Mouse (Mus musculus): ENCODE results near the gene Magi1. TPM values are rescaled to one million over a fixed set of nuclear protein-coding genes. Genes with fewer than 3 reads are reported as not detected.

Magi1 gene
- polyA plus RNA-seq, 1 experiment: 2.1 TPM

GRCm38 (mm10) chr6:93822221-93822897 is 461.4 kb downstream of the Magi1 start:
- WGBS: 87% methylated on average over 9 of the region's 9 CpGs
- no peaks in the 10 kb centered on the region for H3K4me1 ChIP-seq (replicated peaks; ENCODE audit: control insufficient read depth, insufficient read depth, low read length)
- no peak overlapping the region for H3K4me3 ChIP-seq (ENCODE audit: control insufficient read depth, insufficient read depth, low read length)
- no peaks in the 10 kb centered on the region for H3K27me3 ChIP-seq (ENCODE audit: control insufficient read depth, insufficient read depth, low read length)
- TF ChIP-seq POLR2A (IDR thresholded peaks at IDR 0.05; ENCODE audit: control insufficient read depth, extremely low read depth, insufficient read depth, low read length, poor library complexity) (no peak), CTCF (IDR thresholded peaks at IDR 0.05; ENCODE audit: borderline replicate concordance, control insufficient read depth, extremely low read depth, insufficient read depth, low read length, poor library complexity) (no peak)
- no peak overlapping the region for H3K27ac ChIP-seq (ENCODE audit: control insufficient read depth, insufficient read depth, low read length)
- H3K36me3 ChIP-seq (ENCODE audit: control insufficient read depth, insufficient read depth, low read length): no peaks in the 10 kb centered on the region
- no peak for DNase-seq

- whole genome bisulfite sequencing: 78% methylated on average over 7 of the region's 7 CpGs
- H3K36me3 ChIP-seq (ENCODE audit: control insufficient read depth, insufficient read depth, low read length): no peaks in the 10 kb centered on the region
- DNase-seq: no peak
These were observed 462.2 kb downstream of the Magi1 start for GRCm38 (mm10) chr6:93821512-93821911.

DNA sequence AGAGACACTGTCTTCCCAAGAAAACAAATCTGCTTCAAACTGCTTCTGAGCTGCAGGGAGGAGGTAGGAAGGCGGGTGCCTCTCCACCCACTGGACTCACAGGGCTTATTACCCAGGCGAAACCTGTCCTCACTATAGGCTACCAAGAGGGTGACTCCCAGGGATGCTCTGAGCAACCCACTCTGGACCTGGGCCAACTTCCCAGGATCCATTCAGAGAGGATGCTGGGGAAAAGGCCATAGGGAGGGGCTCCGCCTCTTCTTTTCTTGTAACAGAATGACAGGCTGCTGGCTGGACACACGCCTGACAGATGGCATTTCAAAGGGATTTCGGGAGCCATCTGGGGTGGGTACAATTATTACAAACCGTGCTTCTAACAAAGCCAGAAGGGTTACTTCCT is 463.8 kb downstream of the Magi1 start:
- Histone ChIP-seq H3K36me3 (ENCODE audit: control insufficient read depth, insufficient read depth, low read length) (no peaks in the 10 kb centered on the region), H3K27ac (ENCODE audit: control insufficient read depth, insufficient read depth, low read length) (no peak overlapping the region), H3K4me1 (replicated peaks; ENCODE audit: control insufficient read depth, insufficient read depth, low read length) (no peaks in the 10 kb centered on the region), H3K4me3 (ENCODE audit: control insufficient read depth, insufficient read depth, low read length) (no peak overlapping the region), H3K27me3 (ENCODE audit: control insufficient read depth, insufficient read depth, low read length) (no peaks in the 10 kb centered on the region)
- TF ChIP-seq CTCF (IDR thresholded peaks at IDR 0.05; ENCODE audit: borderline replicate concordance, control insufficient read depth, extremely low read depth, insufficient read depth, low read length, poor library complexity): no peak
- no peak for TF ChIP-seq POLR2A (IDR thresholded peaks at IDR 0.05; ENCODE audit: control insufficient read depth, extremely low read depth, insufficient read depth, low read length, poor library complexity)
- DNase-seq: no peak
- 95% methylated on average over 6 of the region's 6 CpGs for WGBS

More at GRCm38 (mm10) chr6:93821512-93821911, 462.2 kb downstream of the Magi1 start:
- Histone ChIP-seq H3K4me1 (replicated peaks; ENCODE audit: control insufficient read depth, insufficient read depth, low read length) (no peaks in the 10 kb centered on the region), H3K27ac (ENCODE audit: control insufficient read depth, insufficient read depth, low read length) (no peak overlapping the region), H3K27me3 (ENCODE audit: control insufficient read depth, insufficient read depth, low read length) (no peaks in the 10 kb centered on the region), H3K4me3 (ENCODE audit: control insufficient read depth, insufficient read depth, low read length) (no peak overlapping the region)
- TF ChIP-seq CTCF (IDR thresholded peaks at IDR 0.05; ENCODE audit: borderline replicate concordance, control insufficient read depth, extremely low read depth, insufficient read depth, low read length, poor library complexity) (no peak), POLR2A (IDR thresholded peaks at IDR 0.05; ENCODE audit: control insufficient read depth, extremely low read depth, insufficient read depth, low read length, poor library complexity) (no peak)

DNA sequence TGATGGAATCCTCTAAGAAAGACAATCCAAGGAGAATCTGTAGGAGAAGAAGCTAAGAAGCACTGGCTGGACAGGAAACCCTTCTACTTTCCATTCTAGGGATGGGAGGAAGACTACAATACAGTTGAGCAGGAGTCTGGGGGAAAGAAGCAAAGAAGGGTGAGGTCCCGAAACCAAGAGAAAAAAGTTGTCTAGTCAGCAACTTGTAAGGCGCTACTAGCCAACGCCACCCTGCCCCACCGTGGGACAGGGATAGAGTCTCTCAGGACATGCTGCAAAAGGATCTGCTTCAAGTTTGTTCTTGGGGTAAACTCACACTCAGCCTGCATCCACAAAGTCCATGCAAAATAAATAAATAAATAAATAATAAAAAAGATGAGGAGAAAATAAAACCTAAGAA is 464.4 kb downstream of the Magi1 start:
- DNase-seq: no peak
- WGBS: 98% methylated on average over 4 of the region's 4 CpGs
- TF ChIP-seq CTCF (IDR thresholded peaks at IDR 0.05; ENCODE audit: borderline replicate concordance, control insufficient read depth, extremely low read depth, insufficient read depth, low read length, poor library complexity) (no peak), POLR2A (IDR thresholded peaks at IDR 0.05; ENCODE audit: control insufficient read depth, extremely low read depth, insufficient read depth, low read length, poor library complexity) (no peak)
- Histone ChIP-seq H3K27ac (ENCODE audit: control insufficient read depth, insufficient read depth, low read length) (no peak overlapping the region), H3K27me3 (ENCODE audit: control insufficient read depth, insufficient read depth, low read length) (no peaks in the 10 kb centered on the region), H3K4me1 (replicated peaks; ENCODE audit: control insufficient read depth, insufficient read depth, low read length) (no peaks in the 10 kb centered on the region), H3K4me3 (ENCODE audit: control insufficient read depth, insufficient read depth, low read length) (no peak overlapping the region), H3K36me3 (ENCODE audit: control insufficient read depth, insufficient read depth, low read length) (no peaks in the 10 kb centered on the region)

DNA sequence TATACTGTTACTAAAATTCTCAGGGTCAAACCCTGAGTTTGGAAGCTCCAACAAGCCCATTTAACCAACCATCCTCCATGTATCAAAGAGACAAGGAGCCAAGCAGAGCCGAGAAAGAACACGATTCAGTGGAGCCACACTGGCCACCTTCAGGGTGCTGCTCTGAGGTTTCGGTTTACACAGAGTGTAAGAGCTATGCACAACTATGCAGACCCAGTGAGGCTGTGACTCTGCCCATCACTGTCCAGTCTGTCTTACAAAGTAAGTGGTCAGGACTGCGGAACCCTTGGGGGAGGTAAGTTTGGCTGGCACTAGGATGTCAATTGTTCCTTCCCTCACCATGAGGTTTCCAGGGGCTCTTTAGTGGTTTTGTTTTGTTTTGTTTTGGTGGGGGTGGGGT is 465.2 kb downstream of the Magi1 start:
- DNase-seq: no peak
- 91% methylated on average over 4 of the region's 4 CpGs for WGBS
- no peaks in the 10 kb centered on the region for H3K27me3 ChIP-seq (ENCODE audit: control insufficient read depth, insufficient read depth, low read length)
- TF ChIP-seq CTCF (IDR thresholded peaks at IDR 0.05; ENCODE audit: borderline replicate concordance, control insufficient read depth, extremely low read depth, insufficient read depth, low read length, poor library complexity) (no peak), POLR2A (IDR thresholded peaks at IDR 0.05; ENCODE audit: control insufficient read depth, extremely low read depth, insufficient read depth, low read length, poor library complexity) (no peak)
- H3K4me3 ChIP-seq (ENCODE audit: control insufficient read depth, insufficient read depth, low read length): no peak overlapping the region
- H3K36me3 ChIP-seq (ENCODE audit: control insufficient read depth, insufficient read depth, low read length): no peaks in the 10 kb centered on the region
- H3K4me1 ChIP-seq (replicated peaks; ENCODE audit: control insufficient read depth, insufficient read depth, low read length): no peaks in the 10 kb centered on the region
- no peak overlapping the region for H3K27ac ChIP-seq (ENCODE audit: control insufficient read depth, insufficient read depth, low read length)

- Histone ChIP-seq H3K27ac (ENCODE audit: control insufficient read depth, insufficient read depth, low read length) (no peak overlapping the region), H3K27me3 (ENCODE audit: control insufficient read depth, insufficient read depth, low read length) (no peaks in the 10 kb centered on the region), H3K4me1 (replicated peaks; ENCODE audit: control insufficient read depth, insufficient read depth, low read length) (no peaks in the 10 kb centered on the region), H3K4me3 (ENCODE audit: control insufficient read depth, insufficient read depth, low read length) (no peak overlapping the region), H3K36me3 (ENCODE audit: control insufficient read depth, insufficient read depth, low read length) (no peaks in the 10 kb centered on the region)
- 90% methylated on average over 5 of the region's 5 CpGs for WGBS
- DNase-seq: no peak
- no peak for TF ChIP-seq CTCF (IDR thresholded peaks at IDR 0.05; ENCODE audit: borderline replicate concordance, control insufficient read depth, extremely low read depth, insufficient read depth, low read length, poor library complexity)
- no peak for TF ChIP-seq POLR2A (IDR thresholded peaks at IDR 0.05; ENCODE audit: control insufficient read depth, extremely low read depth, insufficient read depth, low read length, poor library complexity)
These were observed 478.2 kb downstream of the Magi1 start for GRCm38 (mm10) chr6:93805407-93805936.

All from thymus, adult 2 months (tissue).